Mouse (Mus musculus) frontal cortex, postnatal 14 days (tissue): ENCODE results near the gene Emilin2.

ENCODE experiments used
- DNase-seq, 2 experiments: peaks; one replicate each; pipeline ENCODE4 v3.0.0; 2022; ENCODE audit warnings: low spot score in 2 of 2

The Emilin2 gene

DNA sequence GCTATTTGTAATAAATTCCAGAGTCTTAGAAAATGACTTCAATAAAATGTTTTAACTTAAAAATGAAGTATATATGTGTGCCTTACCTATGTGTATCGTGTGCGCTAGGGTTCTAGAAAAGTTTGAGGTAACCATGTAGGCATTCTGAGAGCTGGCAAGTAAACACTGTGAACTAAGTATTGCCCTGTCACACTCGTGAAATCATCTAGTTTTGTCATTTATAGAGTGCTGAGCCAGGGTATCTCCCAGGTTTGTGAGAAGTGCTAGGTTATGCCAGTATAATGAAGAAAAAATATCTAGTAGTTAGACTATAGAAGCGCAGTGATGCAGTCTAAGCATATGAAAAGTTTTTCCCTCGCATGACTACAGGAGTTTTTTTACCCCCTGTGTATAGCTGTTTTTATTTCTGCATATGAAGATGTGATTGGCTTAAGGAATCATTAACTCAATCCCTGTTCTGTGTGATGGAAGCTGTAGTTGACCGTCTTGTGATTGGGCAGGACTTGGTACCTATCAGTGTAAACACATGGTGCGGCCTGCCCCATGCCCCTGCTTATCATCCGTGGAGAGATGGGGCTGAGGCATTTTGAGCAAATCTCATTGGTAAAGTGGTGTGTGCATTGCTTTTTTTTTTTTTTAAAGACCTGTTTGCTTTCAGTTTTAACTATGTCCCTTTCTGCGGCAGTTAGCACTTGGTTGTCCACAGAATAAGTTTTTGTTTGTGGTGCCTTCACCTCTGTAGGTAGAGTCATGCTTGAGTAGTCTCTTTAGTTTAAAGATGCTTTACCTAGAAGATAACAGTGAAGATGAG lies 107.6 kb downstream of the Emilin2 start:
- DNase-seq, result no peak
